ENCODE assay signal across 28 mouse cellular contexts in the genomic region with DNA sequence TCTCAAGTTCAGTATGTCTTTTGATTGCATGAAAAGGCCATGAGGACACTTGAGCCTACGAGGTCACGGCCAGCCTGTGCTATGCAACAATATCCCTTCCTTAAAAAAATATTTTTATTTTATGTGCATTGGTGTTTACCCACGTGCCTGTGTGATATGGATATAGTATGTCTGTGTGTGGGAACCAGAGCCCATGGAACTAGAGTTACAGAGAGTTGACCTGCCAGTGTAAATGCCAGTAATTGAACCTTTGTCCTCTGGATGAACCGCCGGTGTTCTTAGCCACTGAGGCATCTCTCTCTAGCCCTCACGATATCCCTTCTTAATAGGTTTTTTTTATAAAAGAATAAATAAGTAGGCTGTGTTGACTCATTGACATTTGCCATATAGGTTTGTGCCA.
"Had no signal": no experiment of that assay in that cellular context is flagged by ENCODE, and none has a peak within 500 bp of the region (broad histone marks: within the 10 kb centered on the region; RNA-seq: fewer than 3 reads in every experiment).

No protein-coding gene starts in this region.

- DNase-seq: cerebellum, adult 18-20 months; cerebellum, adult 2 months; cerebellum, adult 8-10 months; cerebellum, adult 9-10 months; cerebellum, adult 9-11 months; cerebellum, postnatal 10 days; cerebellum, postnatal 14 days; cerebellum, postnatal 25 days; cerebellum, postnatal 36 days; embryo, embryonic 11 days; forebrain, postnatal 0 days; gastrocnemius, adult 2 months; gastrocnemius, postnatal 10 days; gastrocnemius, postnatal 14 days; gastrocnemius, postnatal 25 days; gastrocnemius, postnatal 36 days; heart, adult 11 months had no signal

- H3K27ac ChIP-seq: embryonic facial prominence, embryonic 10.5 days; embryonic facial prominence, embryonic 12.5 days; embryonic facial prominence, embryonic 13.5 days; embryonic facial prominence, embryonic 15.5 days; forebrain, embryonic 10.5 days; forebrain, embryonic 12.5 days; forebrain, embryonic 13.5 days; forebrain, embryonic 15.5 days; gastrocnemius, adult 2 months had no signal

- H3K4me1 ChIP-seq: embryonic facial prominence, embryonic 15.5 days; forebrain, embryonic 12.5 days; forebrain, embryonic 13.5 days; forebrain, embryonic 15.5 days had no signal

- H3K36me3 ChIP-seq: embryonic facial prominence, embryonic 10.5 days; embryonic facial prominence, embryonic 12.5 days; embryonic facial prominence, embryonic 13.5 days; embryonic facial prominence, embryonic 15.5 days; forebrain, embryonic 10.5 days; forebrain, embryonic 12.5 days; forebrain, embryonic 15.5 days had no signal

- ATAC-seq: forebrain, embryonic 13.5 days; forebrain, embryonic 14.5 days; forebrain, embryonic 15.5 days; forebrain, embryonic 16.5 days; forebrain, postnatal 0 days had no signal

- H3K4me3 ChIP-seq: embryonic facial prominence, embryonic 10.5 days; embryonic facial prominence, embryonic 12.5 days; embryonic facial prominence, embryonic 13.5 days; embryonic facial prominence, embryonic 15.5 days; erythroblast, embryonic 14.5 days; forebrain, embryonic 10.5 days; forebrain, embryonic 12.5 days; forebrain, embryonic 13.5 days; forebrain, embryonic 15.5 days; gastrocnemius, adult 2 months had no signal

- H3K27me3 ChIP-seq: embryonic facial prominence, embryonic 12.5 days; embryonic facial prominence, embryonic 13.5 days; embryonic facial prominence, embryonic 15.5 days; forebrain, embryonic 12.5 days; forebrain, embryonic 13.5 days; forebrain, embryonic 15.5 days had no signal

- H3K9me3 ChIP-seq: embryonic facial prominence, embryonic 10.5 days; embryonic facial prominence, embryonic 12.5 days; embryonic facial prominence, embryonic 13.5 days; embryonic facial prominence, embryonic 15.5 days; forebrain, embryonic 10.5 days; forebrain, embryonic 12.5 days; forebrain, embryonic 13.5 days; forebrain, embryonic 15.5 days had no signal

- H3K4me2 ChIP-seq: embryonic facial prominence, embryonic 12.5 days; embryonic facial prominence, embryonic 13.5 days; embryonic facial prominence, embryonic 15.5 days; forebrain, embryonic 12.5 days; forebrain, embryonic 13.5 days; forebrain, embryonic 15.5 days had no signal

- H3K9ac ChIP-seq: embryonic facial prominence, embryonic 12.5 days; embryonic facial prominence, embryonic 13.5 days; embryonic facial prominence, embryonic 15.5 days; forebrain, embryonic 12.5 days; forebrain, embryonic 13.5 days; forebrain, embryonic 15.5 days; forebrain, postnatal 0 days had no signal
